Mouse (Mus musculus) frontal cortex, postnatal 25 days (tissue): ENCODE measurements at regions not wholly inside any gene's neighbourhood (a gene's known extent, or its start where the extent isn't known, plus 50 kb on each side); places are given as distances from the start of the nearest gene placed in this dataset.

ENCODE experiments used
- DNase-seq, 2 experiments: peaks; one replicate each; pipeline ENCODE4 v3.0.0; 2022; ENCODE audit warnings: low spot score in 2 of 2

DNA sequence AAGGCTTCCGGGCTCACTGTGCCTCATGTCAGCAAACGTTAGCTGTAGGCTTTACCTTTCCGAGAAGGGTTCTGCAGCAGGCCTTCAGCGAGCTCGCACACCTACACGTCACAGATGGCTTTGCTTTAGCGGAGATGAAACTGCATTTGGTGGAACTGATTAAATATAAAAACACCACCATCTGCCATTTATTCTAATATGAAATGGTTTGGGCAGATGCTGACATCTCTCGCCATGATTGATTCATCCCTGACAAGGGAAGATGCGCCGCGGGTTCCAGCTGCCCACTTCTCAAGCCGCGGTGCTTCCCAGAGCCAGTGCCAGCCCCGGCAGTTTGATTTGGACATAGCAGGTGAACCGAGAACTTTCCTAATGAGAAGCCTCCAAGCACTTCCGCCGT, 247.4 kb upstream of the Id2 start:
- DNase-seq = peak in 1 of 2 experiments; percentile 14

DNA sequence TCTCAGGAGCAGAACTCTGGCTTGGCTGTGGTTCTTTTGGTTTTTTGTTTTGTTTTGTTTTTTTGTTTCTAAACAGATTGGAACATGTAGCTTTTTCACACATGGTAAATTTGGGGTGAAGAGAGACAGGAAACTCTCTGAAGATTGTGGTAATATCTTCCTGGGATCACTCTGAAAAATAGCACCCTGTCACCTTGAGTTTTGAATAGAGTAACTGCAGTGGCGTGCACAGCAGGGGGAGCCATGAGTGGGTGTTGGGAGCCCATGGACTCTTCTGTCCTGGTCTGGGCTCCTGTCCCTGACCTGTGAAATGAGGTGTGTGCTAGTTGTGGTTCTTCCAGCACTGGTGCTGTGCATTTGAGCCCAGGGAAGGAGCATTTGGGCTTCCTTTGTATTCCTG, 241.8 kb upstream of the Id2 start:
- DNase-seq = no peak

DNA sequence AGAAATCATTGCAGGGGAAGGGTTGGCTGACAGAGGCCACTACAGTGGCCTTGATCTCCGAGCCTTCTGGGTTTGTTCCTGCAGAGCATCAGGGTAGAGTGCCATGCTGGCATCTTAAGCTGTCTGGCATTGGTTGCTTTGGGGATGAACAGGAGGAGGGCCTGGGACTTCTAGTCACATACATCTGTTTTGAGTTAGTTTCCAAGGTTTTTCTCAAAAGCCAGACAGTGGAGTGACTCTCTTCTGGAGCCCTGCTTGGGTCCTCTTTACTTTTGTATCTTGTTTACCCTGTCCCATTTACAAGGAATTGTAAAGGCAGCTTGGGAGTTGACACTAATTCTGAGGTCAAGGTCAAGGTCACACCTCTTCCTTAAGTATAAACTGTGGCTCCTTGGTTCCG, 239.0 kb upstream of the Id2 start:
- no peak for DNase-seq

DNA sequence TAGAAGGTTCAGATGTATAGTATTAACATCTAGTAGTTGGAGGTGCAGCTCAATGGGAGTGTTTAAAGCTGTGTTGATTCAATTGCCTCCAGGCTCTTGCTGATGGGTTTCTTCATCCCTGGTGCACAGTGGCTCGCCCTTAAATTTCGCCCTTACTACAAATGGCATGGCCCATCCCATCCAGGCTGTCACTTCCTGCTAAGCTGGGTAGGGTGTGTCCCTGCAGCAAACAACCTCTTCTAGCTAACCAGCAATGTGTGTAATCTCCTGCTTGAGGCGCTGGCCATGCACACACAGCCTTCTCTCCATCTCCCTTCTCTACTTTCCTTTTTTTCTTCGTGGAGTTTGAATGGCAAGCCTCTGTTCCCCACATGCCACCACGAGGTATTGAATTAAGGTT, 238.1 kb upstream of the Id2 start:
- no peak for DNase-seq

DNA sequence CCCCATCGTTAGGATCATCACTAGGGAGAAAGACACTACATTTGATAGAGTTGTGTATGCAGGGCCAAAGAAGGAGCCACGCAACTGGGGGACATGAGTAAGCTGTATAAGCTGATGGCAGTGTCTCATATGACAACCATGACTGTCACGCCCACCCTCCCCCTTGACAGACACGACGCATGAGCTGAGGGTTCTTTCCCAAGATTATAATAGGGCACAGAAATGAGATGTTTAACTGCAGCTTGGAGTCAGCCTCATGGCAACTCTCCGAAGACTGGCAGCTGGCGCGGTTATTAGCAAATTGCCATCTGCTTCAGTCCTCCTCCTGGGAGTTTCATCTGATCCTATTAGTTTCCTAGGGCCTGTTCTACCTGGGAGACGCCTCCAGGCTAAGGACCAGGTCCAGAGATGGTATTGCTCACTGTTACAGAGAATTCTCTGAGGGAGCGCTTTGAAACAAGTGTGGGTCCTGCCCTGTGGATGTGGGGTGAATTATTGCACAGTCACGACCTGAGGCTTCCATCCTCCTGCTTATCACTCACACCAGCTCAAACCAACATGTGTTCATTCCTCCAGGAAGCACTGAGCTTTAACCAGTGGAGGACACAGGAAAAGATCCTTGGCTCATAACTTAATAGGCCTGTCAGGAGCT, 235.6 kb upstream of the Id2 start:
- no peak for DNase-seq

DNA sequence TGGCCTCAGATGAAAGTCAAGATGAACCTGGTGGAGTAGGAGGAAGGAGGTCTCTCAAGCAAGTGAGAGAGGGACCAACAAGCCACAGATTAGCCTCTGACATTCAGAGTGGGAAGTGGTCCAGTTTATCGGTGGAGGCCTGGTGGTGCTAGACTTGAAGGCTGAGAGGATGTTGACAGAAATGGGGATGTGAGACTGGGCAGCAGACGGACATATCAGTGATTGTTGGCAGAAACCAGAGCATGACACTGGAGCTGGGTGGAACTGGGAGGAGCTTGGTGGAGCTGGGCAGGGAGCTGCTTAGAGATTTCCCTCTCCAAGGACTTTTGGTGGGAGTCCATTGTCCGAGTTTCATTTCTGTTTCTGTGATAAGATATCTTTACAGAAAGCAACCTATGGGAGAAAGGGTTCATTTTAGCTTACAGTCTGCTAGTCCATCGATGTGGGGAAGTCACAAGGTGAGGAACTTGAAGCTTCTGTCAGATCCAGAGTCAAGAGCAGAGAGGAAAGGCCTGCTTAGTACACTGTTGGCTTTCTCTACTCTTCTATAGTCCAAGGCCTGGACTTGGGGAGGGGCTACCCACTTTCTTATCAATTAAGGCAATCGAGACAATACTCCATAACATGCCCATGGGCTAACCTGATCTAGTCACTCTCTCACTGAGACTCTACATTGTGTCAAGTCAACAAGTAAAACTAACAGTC, 233.2 kb upstream of the Id2 start:
- DNase-seq = peak in 1 of 2 experiments; percentile 7

DNA sequence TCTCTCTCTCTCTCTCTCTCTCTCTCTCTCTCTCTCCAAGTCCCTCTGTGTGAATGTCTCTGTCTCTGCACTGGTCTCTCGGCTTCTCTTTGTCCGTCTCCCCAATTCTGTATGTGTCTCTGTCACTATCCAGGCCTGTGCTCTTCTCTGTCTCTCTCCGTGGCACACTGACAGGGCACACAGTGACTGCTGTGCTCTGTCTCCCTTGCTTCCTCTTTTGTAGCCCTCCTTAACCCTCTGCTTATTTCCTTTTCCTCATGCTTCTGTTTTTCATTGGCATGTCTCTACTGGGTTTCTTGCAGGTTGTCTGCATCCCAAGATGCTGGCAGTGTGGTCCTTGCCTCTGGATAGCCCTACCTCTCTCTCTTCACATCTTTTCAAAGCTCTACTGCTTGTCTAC, 229.0 kb upstream of the Id2 start:
- DNase-seq = no peak

DNA sequence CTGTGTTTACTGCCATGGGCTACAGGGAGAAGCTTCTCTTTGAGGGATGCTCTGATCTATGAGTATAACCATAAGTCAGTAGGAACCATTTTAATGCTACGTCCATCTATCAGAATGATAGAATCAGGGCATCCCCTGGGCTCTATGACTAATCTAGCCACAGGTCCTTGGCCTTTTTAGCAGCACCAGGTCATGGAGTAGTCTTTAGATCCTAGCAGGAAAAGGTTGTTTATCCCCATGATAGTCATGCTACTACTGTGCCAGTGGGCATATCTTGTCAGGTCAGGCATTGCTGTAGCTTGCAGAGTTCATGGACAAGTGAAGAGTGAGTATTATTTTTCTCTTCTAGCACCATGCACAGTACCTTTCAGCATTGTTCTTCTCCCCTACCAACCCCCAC, 226.2 kb upstream of the Id2 start:
- no peak for DNase-seq

DNA sequence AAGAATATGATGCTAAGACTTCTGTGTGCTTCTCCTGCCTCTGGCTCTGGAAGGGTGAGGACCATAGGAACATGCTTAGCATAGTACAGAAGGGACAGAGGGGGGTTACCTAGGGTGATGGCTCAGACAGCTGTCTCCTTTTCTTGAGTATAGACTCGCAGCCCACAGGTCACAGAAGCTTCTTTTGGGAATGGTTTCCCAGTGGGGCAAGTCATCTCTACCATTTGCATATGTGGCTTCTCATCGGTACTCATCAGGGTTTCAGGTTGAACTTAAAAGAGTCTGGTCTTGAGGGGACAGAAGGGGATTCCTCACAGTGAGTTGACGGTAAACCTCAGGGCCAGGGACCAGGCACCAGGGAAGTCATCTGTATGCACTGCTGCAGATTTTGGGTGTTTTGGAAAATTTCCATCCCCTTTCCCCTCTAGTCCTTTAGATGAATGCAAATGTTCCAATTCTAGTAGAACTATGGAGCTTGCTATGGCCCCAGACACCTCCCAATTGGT, 223.4 kb upstream of the Id2 start:
- no peak for DNase-seq

DNA sequence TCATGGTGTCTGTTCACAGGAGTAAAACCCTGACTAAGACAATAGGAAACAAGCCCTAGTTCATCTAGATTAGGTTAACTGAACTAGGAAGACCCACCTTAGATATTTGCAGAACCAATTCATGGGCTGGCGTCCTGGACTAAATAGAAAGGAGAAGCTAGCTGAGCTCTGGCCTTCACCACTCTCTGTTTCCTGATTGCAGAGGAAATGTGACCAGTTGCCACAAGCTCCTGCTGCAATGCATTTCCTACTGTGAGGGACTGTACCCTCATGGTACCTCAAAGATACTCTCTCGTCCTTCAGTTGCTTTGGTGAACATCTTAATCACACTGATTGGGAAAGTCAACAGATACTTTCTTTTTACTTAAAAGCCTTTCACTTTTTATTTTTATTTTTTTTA, 222.9 kb upstream of the Id2 start:
- DNase-seq = no peak

DNA sequence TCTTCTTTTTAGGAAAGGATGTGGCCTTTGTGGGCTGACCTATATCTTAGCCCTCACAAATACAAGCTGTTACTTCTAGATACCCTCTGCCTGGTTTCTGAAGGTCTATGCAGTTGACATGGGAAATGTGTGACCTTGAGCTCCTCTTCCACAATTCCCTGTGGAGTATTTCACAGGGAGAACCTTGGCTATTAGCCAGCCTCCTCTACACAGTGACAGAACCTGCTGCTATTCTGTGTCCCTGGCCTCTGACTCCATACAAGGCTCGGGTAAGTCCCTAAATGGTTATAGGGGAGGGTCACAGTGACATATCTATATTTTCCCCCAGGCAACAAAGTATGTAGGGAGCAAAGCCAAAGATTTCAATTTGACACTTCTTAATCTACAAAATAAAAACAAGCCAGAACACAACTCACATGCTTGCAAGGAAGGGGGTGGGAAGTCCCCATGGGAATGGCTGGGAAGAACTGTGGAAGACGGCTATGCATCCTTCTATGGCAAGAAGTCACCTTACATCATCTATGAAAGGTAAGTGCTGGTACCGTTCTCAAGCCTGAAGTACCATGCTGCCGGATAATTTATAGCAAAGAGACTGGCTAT, 221.2 kb upstream of the Id2 start:
- DNase-seq = no peak

DNA sequence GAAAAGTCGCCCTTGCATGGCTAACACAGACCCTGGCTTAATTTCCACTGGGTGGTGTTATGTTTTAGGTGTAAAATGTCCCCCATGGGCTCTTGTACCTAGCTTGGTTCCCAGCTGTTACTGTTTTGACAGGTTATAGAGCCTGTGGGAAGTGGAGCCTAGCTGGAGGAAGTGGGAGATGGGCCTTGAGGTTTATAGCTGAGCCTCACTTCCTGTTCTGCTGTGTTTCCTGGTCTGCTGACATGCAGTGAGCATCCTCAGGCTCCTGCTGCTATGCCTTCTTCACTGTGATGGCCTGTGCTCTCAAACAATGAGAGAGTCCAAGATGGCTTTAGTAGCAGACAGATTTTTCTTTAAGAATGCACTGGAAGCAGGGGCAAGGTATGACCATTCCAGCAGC, 219.0 kb upstream of the Id2 start:
- DNase-seq = no peak

DNA sequence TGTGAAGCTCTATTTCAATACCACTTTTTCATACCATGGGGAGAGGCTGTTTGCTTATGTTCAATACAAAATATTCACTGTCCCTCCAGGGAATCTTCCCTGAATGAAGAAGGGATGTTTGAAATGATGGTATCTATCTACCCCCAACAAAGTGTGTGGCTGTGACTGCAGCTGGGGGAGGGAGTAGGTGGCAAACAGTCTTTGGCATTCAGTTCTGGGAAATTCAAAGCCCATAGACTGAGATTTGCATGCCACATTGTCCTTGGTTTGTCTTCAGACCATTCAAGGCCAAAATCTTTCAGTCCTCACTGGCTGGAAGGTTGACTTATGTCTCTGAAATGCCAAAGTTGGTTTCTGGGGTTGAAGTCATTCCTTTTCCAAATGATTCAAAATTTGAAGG, 216.3 kb upstream of the Id2 start:
- no peak for DNase-seq

DNA sequence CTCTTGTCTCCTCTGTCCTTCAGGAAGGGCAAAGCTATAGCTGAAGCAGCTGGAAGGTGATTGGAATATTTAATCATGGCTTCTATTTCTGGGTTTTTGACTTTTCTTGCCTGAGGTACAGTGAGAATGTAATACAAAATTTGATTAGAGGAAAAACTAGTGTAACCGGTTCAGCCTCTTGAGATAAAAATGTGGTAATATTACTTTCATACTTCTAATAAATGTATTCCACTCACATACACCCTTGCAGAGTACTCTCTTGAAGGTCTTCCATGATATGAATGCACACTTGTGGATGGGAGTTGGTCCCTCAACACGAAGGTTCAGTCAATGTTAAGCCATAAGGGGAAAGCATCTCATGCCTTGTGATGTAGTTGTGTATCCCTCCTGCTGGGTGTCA, 215.4 kb upstream of the Id2 start:
- no peak for DNase-seq

DNA sequence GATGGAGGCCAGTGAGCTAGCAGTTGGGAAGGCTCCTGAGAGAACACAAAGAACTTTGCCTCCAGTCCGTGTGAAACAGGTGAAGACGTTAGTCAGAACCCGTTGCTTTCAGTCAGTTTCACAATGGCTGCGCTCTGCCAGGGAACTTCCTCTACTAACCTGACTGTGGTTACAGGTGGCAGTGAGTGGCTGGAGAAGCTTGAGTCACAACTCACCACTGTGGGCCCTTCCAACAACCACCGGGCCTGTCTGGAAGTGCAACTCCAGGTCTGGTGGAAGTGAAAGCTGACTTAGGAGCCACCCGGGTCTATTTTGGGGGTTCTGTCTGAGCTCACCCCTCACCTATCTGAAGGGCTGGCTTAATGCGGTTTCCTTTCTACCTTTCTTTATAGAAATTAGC, 214.8 kb upstream of the Id2 start:
- no peak for DNase-seq

DNA sequence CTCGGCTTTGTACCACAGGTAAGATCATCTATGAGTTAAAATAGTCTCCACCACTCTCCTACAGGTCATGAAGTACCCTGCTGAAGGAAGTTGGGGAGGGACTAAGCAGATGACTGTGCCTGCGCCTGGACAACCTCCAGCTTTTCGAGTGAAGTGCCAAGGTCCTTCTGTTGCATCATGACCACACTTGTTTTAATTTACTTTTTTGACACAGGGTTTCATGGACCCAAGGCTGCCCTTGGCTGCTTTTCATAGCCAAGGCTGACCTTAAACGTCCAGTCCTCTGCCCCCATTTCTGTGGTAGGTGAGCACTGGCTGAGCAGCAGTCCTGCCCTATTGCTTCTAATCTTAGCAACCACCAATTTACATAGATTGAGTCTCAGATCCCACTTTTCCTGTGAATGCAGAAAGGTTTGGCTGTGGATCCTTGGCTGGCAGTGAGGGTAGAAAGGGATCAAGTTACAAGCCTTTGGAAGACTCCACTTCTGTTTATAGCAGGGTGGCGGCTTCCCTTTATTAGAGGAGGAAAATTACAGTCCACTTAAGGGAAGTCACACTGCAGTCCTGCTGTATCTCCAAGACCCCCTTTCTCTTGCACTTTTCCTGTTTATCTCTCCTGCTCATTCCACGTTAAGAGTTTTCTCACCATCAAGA, 213.5 kb upstream of the Id2 start:
- DNase-seq = no peak

DNA sequence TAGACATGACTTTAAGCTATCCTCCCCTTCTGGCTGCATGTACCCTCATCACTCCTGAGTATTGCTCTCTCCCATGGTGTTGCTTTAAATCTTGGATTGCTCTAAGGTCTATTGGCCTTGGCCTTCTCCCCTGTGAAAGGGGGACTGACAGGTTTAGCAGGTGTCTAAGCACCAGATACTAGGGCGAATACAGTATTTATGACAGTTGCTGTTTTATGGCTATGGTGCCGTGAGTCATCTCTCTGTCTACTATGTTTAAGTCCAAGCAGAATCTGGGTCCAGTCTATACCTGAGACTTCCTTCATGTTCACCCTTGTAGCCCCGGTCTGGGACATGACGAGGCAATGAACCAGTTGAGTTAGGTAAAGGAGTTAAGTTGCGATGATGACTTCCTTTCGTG, 212.3 kb upstream of the Id2 start:
- DNase-seq = no peak

DNA sequence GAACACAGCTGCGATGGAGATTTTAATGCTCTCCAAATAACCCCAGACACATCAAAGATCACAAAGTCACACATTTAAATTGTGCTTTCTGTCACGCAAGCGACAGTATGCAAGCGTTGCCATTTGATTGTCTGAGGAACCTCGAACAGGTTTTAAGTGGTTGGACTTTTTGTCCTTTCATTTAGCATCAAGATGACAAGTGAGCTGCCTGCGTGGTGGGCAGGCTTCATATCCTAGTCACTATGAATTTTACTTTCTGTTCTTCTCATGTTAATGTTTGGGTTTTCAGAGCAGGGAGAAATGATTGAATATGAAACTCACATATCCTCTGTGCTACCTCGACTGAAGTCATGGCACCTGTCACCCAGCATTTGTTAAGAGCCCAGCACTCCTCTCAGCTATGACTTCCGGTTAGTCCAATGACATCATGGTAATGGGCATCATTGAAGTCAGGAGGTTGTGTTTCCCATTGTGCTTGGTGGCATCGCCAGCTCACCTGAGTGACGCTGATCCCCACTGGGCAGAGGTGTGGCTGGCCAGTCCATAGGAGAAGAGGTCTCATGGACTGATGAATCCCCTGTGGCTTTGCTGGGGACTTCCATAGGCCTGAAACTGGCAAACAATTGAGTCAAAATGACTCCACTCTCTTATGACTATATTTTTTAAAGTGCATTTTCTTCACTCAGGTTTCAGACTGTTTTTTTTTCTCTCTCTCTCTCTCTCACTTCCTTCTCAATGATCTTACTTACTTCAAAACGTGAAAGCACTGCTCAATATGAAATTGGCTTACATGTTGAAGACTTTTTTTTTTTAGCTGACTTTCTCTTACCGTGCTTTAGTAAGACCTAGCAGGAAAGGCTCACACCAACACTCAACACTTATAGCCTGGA, 209.1 kb upstream of the Id2 start:
- no peak for DNase-seq

DNA sequence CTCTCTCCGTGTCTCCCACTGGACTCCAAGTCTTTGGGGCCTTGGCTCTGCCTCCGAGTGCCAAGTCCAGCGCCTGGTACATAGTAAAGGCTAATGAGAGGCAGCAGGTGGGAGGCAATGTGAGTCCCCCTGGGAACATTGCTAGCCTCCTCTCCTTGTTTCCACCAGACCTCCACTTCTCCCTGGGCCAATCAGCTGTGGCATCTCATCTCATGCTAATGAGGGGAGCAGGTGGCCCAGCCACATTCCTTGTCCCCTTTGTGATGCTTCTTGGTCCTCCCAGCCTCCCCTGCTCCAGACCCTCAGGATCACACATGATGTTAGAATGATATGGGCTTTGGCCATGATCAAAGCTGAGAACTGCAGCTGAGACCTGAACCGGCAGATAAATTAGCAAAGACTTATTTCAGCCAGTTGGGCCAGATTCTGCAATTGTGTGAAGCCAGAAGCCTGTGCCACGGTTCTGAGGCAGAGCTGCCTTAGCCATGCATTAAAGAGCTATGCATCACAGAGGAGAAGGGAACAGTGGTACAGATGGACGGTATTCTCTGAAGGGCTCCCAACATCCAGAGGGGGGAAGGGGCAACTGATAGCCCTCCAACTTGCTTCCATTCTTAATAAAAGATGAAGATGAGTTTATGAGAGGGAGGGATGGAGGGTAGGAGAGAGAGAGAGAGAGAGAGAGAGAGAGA, 208.0 kb upstream of the Id2 start:
- no peak for DNase-seq

DNA sequence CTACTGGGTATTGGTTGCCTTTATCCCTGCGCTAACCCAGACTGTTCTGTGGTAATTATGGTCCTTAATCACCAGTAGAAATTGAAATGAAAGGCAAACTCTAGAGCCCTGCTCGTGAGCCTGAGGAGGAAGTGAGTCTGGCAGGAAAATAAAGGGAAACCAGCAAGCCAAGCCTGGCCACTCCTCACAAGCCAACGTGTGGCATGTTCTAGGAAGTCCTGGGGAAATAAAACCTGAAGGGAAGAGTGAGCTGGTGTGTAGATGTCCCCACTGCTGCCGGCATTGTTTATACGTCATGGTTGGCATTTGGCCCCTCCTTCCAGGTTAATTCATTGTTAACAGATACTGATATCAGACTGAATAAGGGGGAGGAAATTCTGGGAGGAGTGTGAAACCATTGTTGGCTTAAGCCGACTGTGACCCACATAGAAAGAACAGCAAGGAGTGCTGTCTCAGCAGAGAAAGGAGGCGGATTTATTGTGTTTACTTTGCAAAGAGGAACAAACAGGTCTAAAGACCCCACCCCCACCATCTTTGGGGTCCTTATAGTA, 206.6 kb upstream of the Id2 start:
- no peak for DNase-seq
